Mouse (Mus musculus) lung, postnatal 0 days (tissue): ENCODE measurements around the gene Ttc7. TPM values are rescaled to one million over a fixed set of nuclear protein-coding genes. Genes with fewer than 3 reads are reported as not detected.

Source experiments
- ATAC-seq: fragments of 200-750 bp; cut with Nextera tagmentation; 2 replicates; pipeline ENCODE4 v1.8.0; 2017; ENCODE audit warnings: moderate library complexity
- DNase-seq: peaks from one replicate; pipeline ENCODE4 v3.0.0-alpha.2; 2016; ENCODE audit warnings: low spot score
- H3K27ac ChIP-seq: fragments of 300-500 bp; sonication (generic); 2 replicates; pipeline ENCODE4 v1.5.1; 2014; ENCODE audit warnings: antibody characterized with exemption, mild to moderate bottlenecking, low read length, mixed read lengths
- H3K27me3 ChIP-seq: fragments of 300-500 bp; sonication (generic); replicated peaks from 2 replicates; pipeline ENCODE4 v1.6.1; 2014; ENCODE audit warnings: low read length, mixed read lengths; ENCODE audit not compliant: insufficient read depth
- H3K36me3 ChIP-seq: fragments of 300-500 bp; sonication (generic); 2 replicates; pipeline ENCODE4 v1.6.1; 2014; ENCODE audit warnings: low read length, mixed read lengths; ENCODE audit not compliant: insufficient read depth
- H3K4me1 ChIP-seq: fragments of 300-500 bp; sonication (generic); 2 replicates; pipeline ENCODE4 v1.6.1; 2014; ENCODE audit warnings: antibody characterized with exemption, low read depth, low read length, mixed read lengths; ENCODE audit not compliant: insufficient read depth
- H3K4me2 ChIP-seq: fragments of 300-500 bp; sonication (generic); replicated peaks from 2 replicates; pipeline ENCODE4 v1.6.1; 2014; ENCODE audit warnings: low read depth, mild to moderate bottlenecking, low read length, moderate library complexity, mixed read lengths
- H3K4me3 ChIP-seq: fragments of 300-500 bp; sonication (generic); 2 replicates; pipeline ENCODE4 v1.5.1; 2014; ENCODE audit warnings: low read depth, low read length
- H3K9ac ChIP-seq: fragments of 300-500 bp; sonication (generic); replicated peaks from 2 replicates; pipeline ENCODE4 v1.6.1; 2014; ENCODE audit warnings: low read depth, mild to moderate bottlenecking
- H3K9me3 ChIP-seq: fragments of 300-500 bp; sonication (generic); 2 replicates; pipeline ENCODE4 v1.6.1; 2016; ENCODE audit warnings: low read length, mixed read lengths
- CTCF ChIP-seq: IDR thresholded peaks from 2 replicates; pipeline ENCODE4 v1.5.1; 2016; ENCODE audit warnings: antibody characterized with exemption, mild to moderate bottlenecking
- EP300 ChIP-seq: IDR thresholded peaks from 2 replicates; pipeline ENCODE4 v1.6.1; 2016; ENCODE audit warnings: antibody characterized with exemption, mild to moderate bottlenecking, control low read depth
- WGBS: fragments of 180-500 bp; shearing (Covaris S2); extraction: QIAGEN DNeasy Blood & Tissue Kit; methylation state at CpG from one replicate; pipeline ENCODE4 v1.1.7; 2014; 5-methylcytosine and 5-hydroxymethylcytosine counted together
- polyA plus RNA-seq: library from polyadenylated mRNA; unstranded; fragments of >200 nt; fragmentation: Nextera tagmentation; extraction: Ambion mirVana; gene quantifications from 2 replicates; pipeline ENCODE4 v1.2.1, GENCODE M21; 2015

The Ttc7 gene
- 14.2 and 16.4 TPM in 2 replicates for polyA plus RNA-seq

- under 1% methylated on average over 33 of the region's 38 CpGs for WGBS
- TF ChIP-seq EP300 (no peak), CTCF (no peak)
- H3K4me2 ChIP-seq: peak within 1 kb of the TSS; percentile 99
- ATAC-seq (peak; percentile 95), DNase-seq (peak; percentile 97)
- no peaks in the 10 kb centered on the region for H3K36me3 ChIP-seq
- no peaks in the 10 kb centered on the region for H3K9me3 ChIP-seq
- peak within 1 kb of the TSS; percentile 98 for H3K27ac ChIP-seq
- peak within 1 kb of the TSS; percentile 78 for H3K4me3 ChIP-seq
- H3K9ac ChIP-seq: peak within 1 kb of the TSS; percentile 96
- no peaks in the 10 kb centered on the region for H3K27me3 ChIP-seq
- peaks cover 7% of the 10 kb centered on the region; the same call in 1 of the 2 replicates for H3K4me1 ChIP-seq
These were observed at the start of gene Ttc7 for GRCm38 (mm10) chr17:87282706-87283053. TSS of gene Ttc7 (plus strand) at chr17:87282886.

GRCm38 (mm10) chr17:87235019-87235418, 47.7 kb upstream of the Ttc7 start:
- Histone ChIP-seq H3K9ac (no peak overlapping the region), H3K4me2 (no peak overlapping the region), H3K4me3 (no peak overlapping the region), H3K27me3 (no peaks in the 10 kb centered on the region), H3K27ac (no peak overlapping the region), H3K4me1 (no peaks in the 10 kb centered on the region), H3K9me3 (no peaks in the 10 kb centered on the region), H3K36me3 (no peaks in the 10 kb centered on the region)
- DNase-seq: no peak
- ATAC-seq: no peak
- 94% methylated on average over 6 of the region's 6 CpGs for WGBS
- TF ChIP-seq CTCF (no peak), EP300 (no peak)

- ATAC-seq (peak; percentile 92), DNase-seq (peak; percentile 90)
- no peak overlapping the region for H3K4me2 ChIP-seq
These were observed 45.7 kb upstream of the Ttc7 start for GRCm38 (mm10) chr17:87236725-87237650.

GRCm38 (mm10) chr17:87237826-87238225, 44.9 kb upstream of the Ttc7 start:
- H3K27ac ChIP-seq: no peak overlapping the region

More at GRCm38 (mm10) chr17:87236725-87237650, 45.7 kb upstream of the Ttc7 start:
- H3K36me3 ChIP-seq: no peaks in the 10 kb centered on the region
- no peak overlapping the region for H3K4me3 ChIP-seq
- no peaks in the 10 kb centered on the region for H3K27me3 ChIP-seq
- peak; percentile 85 for TF ChIP-seq EP300
- no peak; the same call in 1 of the 2 replicates for TF ChIP-seq CTCF
- H3K27ac ChIP-seq: 0 out of 2 replicates have a peak overlapping the region, but pooled peaks have one; percentile 32
- no peaks in the 10 kb centered on the region for H3K9me3 ChIP-seq
- 42% methylated on average over 18 of the region's 18 CpGs for WGBS
- no peaks in the 10 kb centered on the region for H3K4me1 ChIP-seq
- H3K9ac ChIP-seq: no peak overlapping the region

GRCm38 (mm10) chr17:87246103-87246502, 36.6 kb upstream of the Ttc7 start:
- Histone ChIP-seq H3K4me3 (no peak overlapping the region), H3K27ac (no peak overlapping the region), H3K9ac (no peak overlapping the region), H3K36me3 (no peaks in the 10 kb centered on the region), H3K27me3 (no peaks in the 10 kb centered on the region), H3K9me3 (no peaks in the 10 kb centered on the region), H3K4me2 (no peak overlapping the region), H3K4me1 (peaks cover 7% of the 10 kb centered on the region)
- TF ChIP-seq EP300 (no peak), CTCF (no peak)
- ATAC-seq (no peak), DNase-seq (no peak)
- 70% methylated on average over 9 of the region's 9 CpGs for WGBS

More at GRCm38 (mm10) chr17:87237826-87238225, 44.9 kb upstream of the Ttc7 start:
- TF ChIP-seq CTCF (no peak), EP300 (no peak)
- WGBS: 57% methylated on average over 11 of the region's 11 CpGs
- Histone ChIP-seq H3K27me3 (no peaks in the 10 kb centered on the region), H3K9ac (no peak overlapping the region), H3K4me1 (no peaks in the 10 kb centered on the region), H3K4me2 (no peak overlapping the region), H3K4me3 (no peak overlapping the region), H3K9me3 (no peaks in the 10 kb centered on the region), H3K36me3 (no peaks in the 10 kb centered on the region)
- DNase-seq (peak; percentile 39), ATAC-seq (no peak)

- Histone ChIP-seq H3K36me3 (peaks cover 23% of the 10 kb centered on the region), H3K4me3 (no peak overlapping the region), H3K4me2 (no peak overlapping the region), H3K27me3 (no peaks in the 10 kb centered on the region), H3K27ac (no peak overlapping the region), H3K4me1 (no peaks in the 10 kb centered on the region), H3K9me3 (no peaks in the 10 kb centered on the region), H3K9ac (no peak overlapping the region)
- TF ChIP-seq CTCF (no peak), EP300 (no peak)
- ATAC-seq: no peak
- WGBS: 72% methylated on average over 8 of the region's 8 CpGs
- no peak for DNase-seq
These were observed 28.3 kb upstream of the Ttc7 start for GRCm38 (mm10) chr17:87254384-87254783.
